Mouse (Mus musculus) heart, postnatal 10 days (tissue): ENCODE measurements at regions not wholly inside any gene's neighbourhood (a gene's known extent, or its start where the extent isn't known, plus 50 kb on each side); places are given as distances from the start of the nearest gene placed in this dataset.

Experiments
- DNase-seq, 2 experiments: peaks; one replicate each; pipeline ENCODE4 v3.0.0; 2021
- intact Hi-C: fragments of 180-260 bp; cut with DNase I; formaldehyde crosslinking; loops from one replicate; pipeline ENCODE4 v1.15.1; 2025

GRCm38 (mm10) chr5:138875180-138876076, 55.5 kb downstream of the Gm5294 start:
- no peak for DNase-seq
- intact Hi-C loops, result no loop called here

GRCm38 (mm10) chr5:138881649-138882226, 61.9 kb downstream of the Gm5294 start:
- DNase-seq, result no peak
- intact Hi-C loops, result no loop called here

- intact Hi-C loops, result no loop called here
- no peak for DNase-seq
Observed at GRCm38 (mm10) chr5:138883573-138883972, 63.7 kb downstream of the Gm5294 start.

- no peak for DNase-seq
- intact Hi-C loops, result no loop called here
Observed at GRCm38 (mm10) chr5:138885905-138886304, 66.0 kb downstream of the Gm5294 start.

- intact Hi-C loops, result no loop called here
Observed at GRCm38 (mm10) chr5:138888749-138889148, 68.9 kb downstream of the Gm5294 start.

GRCm38 (mm10) chr5:138889760-138890159, 69.9 kb downstream of the Gm5294 start:
- intact Hi-C loops, result no loop called here
- DNase-seq, result peak; percentile 78 to 81

More at GRCm38 (mm10) chr5:138888749-138889148, 68.9 kb downstream of the Gm5294 start:
- DNase-seq, result peak; percentile 8 to 17

GRCm38 (mm10) chr5:138894496-138894895, 74.6 kb downstream of the Gm5294 start:
- intact Hi-C loops, result no loop called here
- no peak for DNase-seq

- DNase-seq, result no peak
- intact Hi-C loops, result no loop called here
Observed at GRCm38 (mm10) chr5:138897255-138897654, 77.4 kb downstream of the Gm5294 start.

- peak; percentile 52 to 62 for DNase-seq
- intact Hi-C loops, result no loop called here
Observed at GRCm38 (mm10) chr5:138898440-138898839, 78.6 kb downstream of the Gm5294 start.

GRCm38 (mm10) chr5:138900952-138901599, 81.2 kb downstream of the Gm5294 start:
- intact Hi-C loops, result no loop called here
- no peak for DNase-seq

- intact Hi-C loops, result no loop called here
- no peak for DNase-seq
Observed at GRCm38 (mm10) chr5:138902316-138902715, 82.4 kb downstream of the Gm5294 start.

- intact Hi-C loops, result no loop called here
- no peak for DNase-seq
Observed at GRCm38 (mm10) chr5:138911769-138912710, 85.1 kb downstream of the Pdgfa start.

- DNase-seq, result peak in 1 of 2 experiments; percentile 12
- intact Hi-C loops, result no loop called here
Observed at GRCm38 (mm10) chr5:138912711-138913105, 84.5 kb downstream of the Pdgfa start.

- DNase-seq, result no peak
- intact Hi-C loops, result no loop called here
Observed at GRCm38 (mm10) chr5:138915068-138915467, 82.1 kb downstream of the Pdgfa start.

- no peak for DNase-seq
- intact Hi-C loops, result no loop called here
Observed at GRCm38 (mm10) chr5:138915496-138915895, 81.7 kb downstream of the Pdgfa start.

GRCm38 (mm10) chr5:138920156-138920845, 76.9 kb downstream of the Pdgfa start:
- intact Hi-C loops, result loop anchor here (5.0 kb wide), 1 partner anchor 63 kb away; no protein-coding TSS in a partner anchor
- DNase-seq, result peak; percentile 80 to 82

GRCm38 (mm10) chr5:138922116-138922515, 75.1 kb downstream of the Pdgfa start:
- intact Hi-C loops, result loop anchor here (5.0 kb wide), 1 partner anchor 65 kb away; no protein-coding TSS in a partner anchor
- no peak for DNase-seq
